Mouse (Mus musculus): ENCODE results near the gene Gm10840. TPM values are rescaled to one million over a fixed set of nuclear protein-coding genes. Genes with fewer than 3 reads are reported as not detected.

The Gm10840 gene
- total and polyA plus RNA-seq, 3 experiments, result not detected

DNA sequence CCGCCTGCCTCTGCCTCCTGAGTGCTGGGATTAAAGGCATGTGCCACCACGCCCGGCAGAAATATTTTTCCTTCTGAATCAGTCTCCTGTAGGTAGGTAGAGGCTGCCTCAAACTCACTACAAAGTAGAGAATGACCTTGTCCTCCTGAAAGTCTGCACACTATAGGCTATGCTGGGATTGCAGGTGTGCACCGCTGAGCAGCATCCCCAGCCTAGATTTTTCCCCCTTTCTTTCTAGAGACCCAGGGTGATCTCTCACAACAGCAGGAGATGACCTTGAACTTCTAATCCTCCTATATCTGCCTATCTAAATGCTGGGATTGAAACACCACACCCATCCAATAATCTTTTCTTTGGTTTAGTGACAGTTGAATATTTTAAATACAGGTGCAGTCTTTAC, 26.7 kb downstream of the Gm10840 start:
- peaks cover 11 to 47% of the 10 kb centered on the region in 2 experiments for H3K36me3 ChIP-seq (replicated peaks in 1 of 2; ENCODE audit: control insufficient read depth in 1 of 2, insufficient read depth in 1 of 2, low read length in 1 of 2)
- dilution Hi-C loops (cut with MboI; ENCODE audit: extremely low pct_ligation_motif_present, extremely low pct_unique_long_range_greater_than_20kb, low sequenced_read_pairs), result no loop called here

DNA sequence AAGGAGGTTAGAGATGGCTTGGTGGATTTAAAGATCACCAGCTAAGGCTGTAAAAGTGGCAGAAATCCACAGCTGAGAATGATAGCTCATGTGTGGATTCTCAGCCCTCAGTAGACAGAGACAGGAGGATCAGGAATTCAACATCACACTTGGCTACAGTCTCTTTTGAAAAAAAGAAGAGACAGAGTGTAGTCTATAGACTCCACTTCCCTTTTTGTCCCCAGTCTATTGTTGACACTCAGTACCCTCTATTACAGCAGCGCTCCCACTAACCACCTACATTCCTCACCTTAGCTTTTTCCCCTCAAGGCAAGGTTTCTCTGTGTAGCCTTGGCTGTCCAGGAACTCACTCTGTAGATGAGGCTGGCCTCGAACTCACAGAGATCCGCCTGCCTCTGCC, 31.1 kb downstream of the Gm10840 start:
- dilution Hi-C loops (cut with MboI; ENCODE audit: extremely low pct_ligation_motif_present, extremely low pct_unique_long_range_greater_than_20kb, low sequenced_read_pairs), result no loop called here

More for the DNA sequence above, 26.7 kb downstream of the Gm10840 start:
- no peak for TF ChIP-seq NELFE (IDR thresholded peaks at IDR 0.05; ENCODE audit: low read depth, low read length)
- TF ChIP-seq IRF4 (IDR thresholded peaks at IDR 0.05; ENCODE audit: low read depth, low read length), result no peak
- TF ChIP-seq UBTF (IDR thresholded peaks at IDR 0.05; ENCODE audit: low read depth, low read length), result no peak
- no peak for TF ChIP-seq ELF1 (IDR thresholded peaks at IDR 0.05; ENCODE audit: low read depth, low read length)
- TF ChIP-seq USF1 (IDR thresholded peaks at IDR 0.05; ENCODE audit: low read depth, low read length), result no peak
- no peak for TF ChIP-seq MXI1 (IDR thresholded peaks at IDR 0.05; ENCODE audit: low read depth, low read length)
- TF ChIP-seq MAZ (IDR thresholded peaks at IDR 0.05; ENCODE audit: low read depth, low read length), result no peak
- Histone ChIP-seq H3K4me3 (replicated peaks in 1 of 3; ENCODE audit: low read depth in 2 of 3, low read length in 2 of 3, poor library complexity in 1 of 3) (no peak overlapping the region), H3K9me3 (replicated peaks; ENCODE audit: low read length) (no peaks in the 10 kb centered on the region), H3K27ac (ENCODE audit: insufficient read depth, low read depth) (no peak overlapping the region), H3K9ac (ENCODE audit: insufficient read depth, low read depth) (no peak overlapping the region), H3K27me3 (replicated peaks) (no peaks in the 10 kb centered on the region), H3K4me2 (ENCODE audit: insufficient read depth, low read depth, poor library complexity, severe bottlenecking) (no peak overlapping the region), H3K4me1 (ENCODE audit: control insufficient read depth in 1 of 2, insufficient read depth in 2 of 2) (peaks cover 7 to 11% of the 10 kb centered on the region in 2 experiments; a peak in 3 of 4 replicates), H3K79me2 (replicated peaks; ENCODE audit: control insufficient read depth, extremely low read depth, insufficient read depth, poor library complexity, severe bottlenecking) (peaks cover 2% of the 10 kb centered on the region; the same call in 1 of the 2 replicates)
- no peak for DNase-seq (ENCODE audit: extremely low read depth)
- in situ Hi-C loops (cut with MboI; ENCODE audit: low pct_ligation_motif_present, low pct_unique_long_range_greater_than_20kb, low sequenced_read_pairs), result no loop called here

DNA sequence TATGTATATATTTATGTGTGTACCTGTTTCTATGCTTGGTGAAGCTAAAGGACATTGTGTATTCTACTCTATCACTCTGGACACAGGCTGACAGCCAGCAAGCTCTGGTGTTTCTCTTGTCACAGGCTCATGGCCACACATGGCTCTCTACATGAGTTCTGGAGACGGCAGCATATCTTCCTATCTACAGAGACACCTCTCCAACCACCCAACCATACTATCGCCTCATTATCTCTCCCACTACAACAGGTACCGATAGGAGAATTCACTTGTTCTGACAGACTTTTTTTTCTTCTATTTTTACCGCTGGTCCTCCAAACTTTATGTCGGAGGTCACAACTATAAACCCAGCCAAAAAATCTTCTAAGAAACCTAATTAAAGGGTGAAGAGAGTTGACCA, 31.6 kb downstream of the Gm10840 start:
- peaks cover 3 to 30% of the 10 kb centered on the region in 2 experiments for H3K36me3 ChIP-seq (replicated peaks in 1 of 2; ENCODE audit: control insufficient read depth in 1 of 2, insufficient read depth in 1 of 2, low read length in 1 of 2)
- no peaks in the 10 kb centered on the region for H3K27me3 ChIP-seq (replicated peaks)
- dilution Hi-C loops (cut with MboI; ENCODE audit: extremely low pct_ligation_motif_present, extremely low pct_unique_long_range_greater_than_20kb, low sequenced_read_pairs), result no loop called here
- no peaks in the 10 kb centered on the region for H3K9me3 ChIP-seq (replicated peaks; ENCODE audit: low read length)
- H3K4me2 ChIP-seq (ENCODE audit: insufficient read depth, low read depth, poor library complexity, severe bottlenecking), result peak overlapping the region; percentile 70
- peak overlapping the region; percentile 67 for H3K9ac ChIP-seq (ENCODE audit: insufficient read depth, low read depth)
- TF ChIP-seq KAT2A (IDR thresholded peaks at IDR 0.05; ENCODE audit: insufficient replicate concordance, low read length) (0 out of 2 replicates have a peak, but pooled peaks have one; percentile 24), IRF4 (IDR thresholded peaks at IDR 0.05; ENCODE audit: low read depth, low read length) (no peak), SIN3A (IDR thresholded peaks at IDR 0.05; ENCODE audit: low read length) (0 out of 2 replicates have a peak, but pooled peaks have one; percentile 9), ZMIZ1 (IDR thresholded peaks at IDR 0.05; ENCODE audit: low read depth, low read length) (no peak)
- no peak for DNase-seq (ENCODE audit: extremely low read depth)
- in situ Hi-C loops (cut with MboI; ENCODE audit: low pct_ligation_motif_present, low pct_unique_long_range_greater_than_20kb, low sequenced_read_pairs), result no loop called here
- peaks cover 3 to 36% of the 10 kb centered on the region in 2 experiments; a peak in 3 of 4 replicates for H3K4me1 ChIP-seq (ENCODE audit: control insufficient read depth in 1 of 2, insufficient read depth in 2 of 2)
- peak overlapping the region; percentile 64 to 71 (median 66) for H3K4me3 ChIP-seq (replicated peaks in 1 of 3; ENCODE audit: low read depth in 2 of 3, low read length in 2 of 3, poor library complexity in 1 of 3)
- H3K79me2 ChIP-seq (replicated peaks; ENCODE audit: control insufficient read depth, extremely low read depth, insufficient read depth, poor library complexity, severe bottlenecking), result 0 out of 2 replicates have a peak, but pooled peaks cover 2% of the 10 kb centered on the region
- no peak overlapping the region for H3K27ac ChIP-seq (ENCODE audit: insufficient read depth, low read depth)

More for the DNA sequence above, 31.1 kb downstream of the Gm10840 start:
- TF ChIP-seq SIN3A (IDR thresholded peaks at IDR 0.05; ENCODE audit: low read length) (no peak), USF2 (conservative IDR thresholded peaks at IDR 0.05; ENCODE audit: low read depth, low read length) (no peak), HCFC1 (IDR thresholded peaks at IDR 0.05; ENCODE audit: low read depth, low read length) (no peak), MAX (IDR thresholded peaks at IDR 0.05; ENCODE audit: low read length) (no peak), MYC (IDR thresholded peaks at IDR 0.05; ENCODE audit: low read depth, low read length) (no peak), ZMIZ1 (IDR thresholded peaks at IDR 0.05; ENCODE audit: low read depth, low read length) (no peak)
- no peaks in the 10 kb centered on the region for H3K9me3 ChIP-seq (replicated peaks; ENCODE audit: low read length)
- in situ Hi-C loops (cut with MboI; ENCODE audit: low pct_ligation_motif_present, low pct_unique_long_range_greater_than_20kb, low sequenced_read_pairs), result no loop called here
- H3K27ac ChIP-seq (ENCODE audit: insufficient read depth, low read depth), result no peak overlapping the region
- peaks cover 3 to 27% of the 10 kb centered on the region in 2 experiments for H3K36me3 ChIP-seq (replicated peaks in 1 of 2; ENCODE audit: control insufficient read depth in 1 of 2, insufficient read depth in 1 of 2, low read length in 1 of 2)
- H3K79me2 ChIP-seq (replicated peaks; ENCODE audit: control insufficient read depth, extremely low read depth, insufficient read depth, poor library complexity, severe bottlenecking), result peaks cover 2% of the 10 kb centered on the region; the same call in 1 of the 2 replicates
- H3K9ac ChIP-seq (ENCODE audit: insufficient read depth, low read depth), result peak overlapping the region; percentile 11; the same call in 1 of the 2 replicates
- peaks cover 3 to 31% of the 10 kb centered on the region in 2 experiments; a peak in 3 of 4 replicates for H3K4me1 ChIP-seq (ENCODE audit: control insufficient read depth in 1 of 2, insufficient read depth in 2 of 2)
- no peak for DNase-seq (ENCODE audit: extremely low read depth)
- peak overlapping the region; percentile 70; the same call in 1 of the 2 replicates for H3K4me2 ChIP-seq (ENCODE audit: insufficient read depth, low read depth, poor library complexity, severe bottlenecking)
- no peak overlapping the region for H3K4me3 ChIP-seq (replicated peaks in 1 of 3; ENCODE audit: low read depth in 2 of 3, low read length in 2 of 3, poor library complexity in 1 of 3)
- no peaks in the 10 kb centered on the region for H3K27me3 ChIP-seq (replicated peaks)
